Mouse (Mus musculus): ENCODE measurements at regions not wholly inside any gene's neighbourhood (a gene's known extent, or its start where the extent isn't known, plus 50 kb on each side); places are given as distances from the start of the nearest gene placed in this dataset.

- no peak for DNase-seq
Measured at GRCm38 (mm10) chr11:113031405-113031804, 249.4 kb downstream of the Sox9 start.

DNA sequence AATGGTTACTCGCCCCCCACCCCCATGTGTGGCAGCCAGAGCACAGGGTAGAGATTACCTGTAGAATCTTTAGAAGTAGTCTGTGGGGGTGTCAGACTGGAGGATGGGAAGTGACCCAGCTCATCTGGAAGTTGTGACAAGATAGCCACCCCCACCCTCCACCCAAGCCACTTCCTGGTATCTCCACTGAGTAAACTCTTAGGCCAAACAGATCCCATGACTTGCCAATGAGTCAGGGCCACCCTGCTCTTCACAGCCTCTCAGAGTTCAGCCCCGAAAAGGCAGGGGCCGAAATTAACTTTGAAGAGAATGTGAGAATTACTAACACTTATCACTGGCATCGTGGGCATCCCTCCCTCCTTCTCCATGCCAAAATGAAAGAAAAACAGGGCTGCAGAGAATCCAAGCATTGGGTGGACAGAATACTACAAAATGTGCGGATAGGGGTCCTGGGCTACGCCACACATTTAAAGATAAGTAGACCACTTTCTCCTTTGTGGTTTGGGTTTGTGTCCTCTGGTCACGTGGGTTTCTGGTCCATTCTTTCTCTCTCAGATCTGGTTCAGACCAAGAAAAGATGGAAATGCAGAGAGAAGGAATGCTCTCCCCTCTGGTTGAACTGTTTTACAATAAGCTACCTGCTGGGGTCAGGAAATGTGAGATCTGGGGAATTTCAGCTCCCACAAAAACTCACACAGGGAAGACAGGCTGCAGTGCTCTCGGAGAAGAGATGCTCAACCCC is 250.6 kb downstream of the Sox9 start:
- no peak for DNase-seq

- no peak for DNase-seq
Measured at GRCm38 (mm10) chr11:113034911-113035310, 252.9 kb downstream of the Sox9 start.

DNA sequence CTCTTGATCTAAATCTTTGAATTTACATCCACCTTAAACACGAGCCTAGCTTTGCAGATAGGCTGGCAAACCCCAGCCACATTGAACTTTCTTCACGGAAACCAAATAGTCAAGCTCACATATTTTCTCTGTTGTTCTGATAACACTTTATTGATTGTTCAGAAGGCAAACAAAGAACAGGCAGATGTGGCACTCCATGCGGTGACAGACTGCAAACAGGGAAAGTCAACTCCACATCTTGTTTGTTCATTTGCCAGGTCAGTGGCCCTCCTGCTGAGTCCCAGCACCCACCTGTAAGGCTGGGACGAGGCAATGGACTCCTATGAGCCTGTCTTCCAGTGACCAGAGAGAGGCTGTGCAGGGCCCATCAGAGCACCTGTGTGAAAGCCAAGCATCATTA is 255.7 kb downstream of the Sox9 start:
- DNase-seq: no peak

GRCm38 (mm10) chr11:113042710-113043109 is 260.7 kb downstream of the Sox9 start:
- DNase-seq: peak; percentile 10

DNA sequence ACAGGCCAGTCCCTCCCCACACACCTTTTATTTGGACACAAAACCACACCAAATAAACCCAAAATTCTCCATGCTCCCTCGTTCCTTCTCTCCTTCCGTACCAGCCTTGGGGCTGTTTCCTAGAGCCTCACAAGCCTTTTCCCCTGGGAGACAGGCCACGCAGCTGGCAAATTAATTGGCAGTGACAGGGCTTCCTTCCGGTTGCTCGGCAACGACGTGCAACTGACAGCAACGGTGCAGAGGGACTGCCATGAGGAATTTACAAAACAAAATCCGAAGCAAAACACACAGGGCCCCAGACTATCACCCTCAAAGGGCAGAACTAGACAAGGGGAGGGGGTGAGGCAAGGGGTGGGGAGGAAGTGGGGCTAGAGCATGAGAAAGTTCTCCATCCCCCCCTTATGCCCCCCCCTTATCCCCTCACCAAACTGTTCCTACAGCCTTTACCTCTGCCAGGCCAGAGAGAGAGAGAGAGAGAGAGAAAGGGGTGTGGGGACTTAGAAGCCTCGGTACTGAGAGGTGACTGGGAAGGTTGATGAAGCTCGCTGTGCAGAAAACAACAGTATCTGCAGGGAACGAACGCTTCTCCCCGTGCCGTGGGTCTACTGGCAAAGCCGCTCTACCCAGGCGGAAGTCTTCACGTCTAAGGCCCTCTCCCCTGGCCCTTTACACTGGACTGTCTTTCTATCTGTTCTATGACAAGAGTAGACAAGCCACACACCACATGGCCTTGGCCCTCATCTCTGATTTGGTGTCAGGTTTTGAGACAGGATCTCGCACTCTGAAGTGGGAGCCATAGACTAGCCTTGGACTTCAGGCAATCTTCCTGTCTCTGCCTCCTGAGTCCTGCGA is 264.4 kb downstream of the Sox9 start:
- DNase-seq: peak; percentile 57

DNA sequence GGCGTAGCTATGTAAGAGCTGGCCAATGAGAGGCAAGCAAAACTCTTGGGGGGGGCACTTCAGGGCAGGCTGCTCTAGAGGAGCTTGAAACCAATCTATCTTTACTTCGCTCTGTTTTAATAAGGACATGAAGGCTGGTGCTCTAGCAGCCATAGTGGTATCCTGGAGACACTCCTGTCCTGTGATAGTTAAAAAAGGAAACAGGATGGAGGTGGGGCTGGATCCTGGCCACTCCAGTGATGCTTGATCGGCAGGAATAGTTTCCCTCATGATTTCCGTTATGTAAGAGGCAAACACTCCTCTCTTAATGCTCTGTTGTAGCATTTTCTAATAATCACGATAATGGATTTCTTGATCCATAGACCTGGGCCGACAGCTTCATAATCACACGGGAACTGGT is 266.1 kb downstream of the Sox9 start:
- DNase-seq: peak; percentile 25

DNA sequence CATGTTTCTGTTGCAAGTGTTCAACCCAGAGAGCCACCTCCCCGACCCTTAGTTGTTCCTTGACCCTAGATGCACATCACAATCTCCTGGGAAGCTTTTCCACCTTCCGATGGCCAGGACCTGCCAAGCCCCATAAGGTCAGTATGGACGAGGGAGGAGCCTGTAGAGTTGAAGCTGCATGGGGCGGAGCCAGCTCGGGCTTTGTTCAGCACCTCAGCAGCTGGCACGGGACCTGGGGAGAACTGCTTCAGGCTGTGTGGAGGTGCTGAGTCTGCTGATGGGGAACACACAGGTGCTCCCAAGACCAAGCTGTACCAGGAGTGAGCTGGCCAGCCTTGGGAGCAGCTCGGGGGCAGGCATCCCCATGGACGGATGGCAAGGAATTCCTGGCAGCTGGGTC is 267.6 kb downstream of the Sox9 start:
- no peak for DNase-seq

- no peak for DNase-seq
Measured at GRCm38 (mm10) chr11:113052536-113052935, 270.5 kb downstream of the Sox9 start.

- no peak for DNase-seq
Measured at GRCm38 (mm10) chr11:113056042-113056632, 274.1 kb downstream of the Sox9 start.

DNA sequence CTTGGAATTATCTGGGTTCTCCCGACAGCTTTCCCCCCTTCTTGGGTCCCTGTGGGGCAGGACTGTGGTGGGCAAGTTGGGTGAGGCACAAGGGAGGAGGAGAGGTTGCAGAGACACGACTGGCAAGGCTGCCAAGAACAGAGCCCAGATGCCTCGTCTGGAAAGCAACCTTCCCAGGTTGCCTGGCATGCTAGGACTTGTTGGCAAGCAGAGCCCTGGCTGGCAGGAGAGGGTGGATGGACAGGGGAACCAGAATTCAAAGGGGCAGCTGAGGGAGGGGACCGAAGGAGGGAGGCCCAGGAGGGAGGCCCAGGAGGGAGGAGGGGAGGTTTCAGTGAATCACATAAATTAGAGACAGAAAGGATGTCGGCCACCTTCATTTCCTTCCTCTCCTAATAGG is 274.8 kb downstream of the Sox9 start:
- DNase-seq: no peak

DNA sequence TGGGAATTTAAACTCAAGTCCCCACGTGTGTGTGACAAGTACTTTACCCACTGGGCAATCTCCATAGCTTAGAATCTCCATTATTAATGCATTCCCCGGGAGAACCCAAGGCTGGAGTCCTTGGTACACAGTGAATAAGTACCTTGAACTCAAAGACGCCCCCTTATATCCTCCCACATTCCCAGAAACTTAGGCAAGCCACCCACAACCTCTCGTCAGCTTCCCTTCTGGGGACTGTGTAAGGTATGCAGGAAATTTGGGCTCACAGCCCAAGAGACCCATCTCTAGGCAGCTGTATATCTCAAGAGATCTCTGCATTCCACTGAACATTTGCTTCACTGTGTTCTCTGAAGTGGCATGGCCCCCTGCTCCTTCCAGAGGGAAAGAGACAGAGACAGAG is 288.3 kb downstream of the Sox9 start:
- DNase-seq: no peak

- DNase-seq: no peak
Measured at GRCm38 (mm10) chr11:113071942-113072341, 289.9 kb downstream of the Sox9 start.

DNA sequence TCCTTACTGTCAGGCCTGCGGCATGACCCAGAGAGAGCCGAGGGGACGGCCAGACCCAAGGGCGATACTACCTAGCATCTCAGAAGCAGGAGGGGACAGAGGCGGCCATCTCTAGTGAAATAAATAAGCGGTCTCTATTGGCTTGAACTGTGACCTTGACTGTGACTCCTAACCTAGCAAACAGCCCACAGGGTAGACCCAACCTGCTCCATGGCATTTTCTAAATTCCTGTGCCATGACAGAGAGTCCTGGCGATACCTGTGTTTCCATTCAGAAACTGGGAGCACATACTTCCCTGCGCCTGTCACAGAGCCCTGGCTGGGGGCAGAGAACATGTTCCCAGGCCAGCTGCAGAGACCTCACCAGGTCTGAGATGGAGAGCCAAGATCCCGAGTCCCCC is 292.3 kb downstream of the Sox9 start:
- no peak for DNase-seq

DNA sequence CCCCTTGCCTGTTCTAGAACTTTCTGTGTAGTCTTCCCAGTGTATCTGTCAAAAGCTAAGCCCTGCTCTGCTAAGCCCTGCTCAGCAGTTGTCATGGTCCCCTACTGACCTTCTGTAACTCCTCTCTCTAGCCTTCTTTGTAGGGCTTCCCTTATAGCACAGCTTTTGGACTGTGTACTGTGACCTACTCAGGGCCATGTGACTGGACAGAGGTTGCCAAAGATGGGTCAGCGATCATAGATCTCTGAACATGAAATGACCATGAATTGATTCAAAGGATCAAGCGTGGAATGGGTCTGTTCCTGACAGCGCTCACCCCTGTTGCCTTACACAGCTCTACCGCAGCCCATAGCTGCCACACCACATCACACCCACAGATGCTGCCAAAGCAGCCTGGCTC is 294.3 kb downstream of the Sox9 start:
- DNase-seq: no peak

- no peak for DNase-seq
Measured at GRCm38 (mm10) chr11:113080311-113080710, 298.3 kb downstream of the Sox9 start.

- no peak for DNase-seq
Measured at GRCm38 (mm10) chr11:113084442-113084841, 302.4 kb downstream of the Sox9 start.

- DNase-seq: no peak
Measured at GRCm38 (mm10) chr11:113085556-113085955, 303.5 kb downstream of the Sox9 start.

DNA sequence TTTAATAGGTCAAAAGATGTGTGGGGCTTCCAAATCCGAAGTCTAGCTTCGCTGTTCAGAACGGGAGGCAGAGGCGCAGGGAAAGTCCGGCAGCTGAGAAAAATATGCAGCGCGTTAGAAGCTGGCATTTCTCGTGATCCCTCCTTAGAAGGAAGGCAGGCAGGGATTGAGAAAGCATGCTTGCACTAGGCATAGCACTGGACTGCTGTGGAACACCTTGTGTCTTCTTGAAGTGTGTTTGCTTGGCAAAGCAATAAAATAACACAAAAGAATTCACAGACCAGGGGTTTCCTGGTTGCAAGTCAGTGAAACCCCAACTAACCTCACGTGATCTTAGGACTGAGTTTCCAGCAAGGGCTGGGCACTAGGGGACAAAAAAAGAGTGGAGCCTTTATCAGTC is 305.1 kb downstream of the Sox9 start:
- DNase-seq: peak; percentile 11

DNA sequence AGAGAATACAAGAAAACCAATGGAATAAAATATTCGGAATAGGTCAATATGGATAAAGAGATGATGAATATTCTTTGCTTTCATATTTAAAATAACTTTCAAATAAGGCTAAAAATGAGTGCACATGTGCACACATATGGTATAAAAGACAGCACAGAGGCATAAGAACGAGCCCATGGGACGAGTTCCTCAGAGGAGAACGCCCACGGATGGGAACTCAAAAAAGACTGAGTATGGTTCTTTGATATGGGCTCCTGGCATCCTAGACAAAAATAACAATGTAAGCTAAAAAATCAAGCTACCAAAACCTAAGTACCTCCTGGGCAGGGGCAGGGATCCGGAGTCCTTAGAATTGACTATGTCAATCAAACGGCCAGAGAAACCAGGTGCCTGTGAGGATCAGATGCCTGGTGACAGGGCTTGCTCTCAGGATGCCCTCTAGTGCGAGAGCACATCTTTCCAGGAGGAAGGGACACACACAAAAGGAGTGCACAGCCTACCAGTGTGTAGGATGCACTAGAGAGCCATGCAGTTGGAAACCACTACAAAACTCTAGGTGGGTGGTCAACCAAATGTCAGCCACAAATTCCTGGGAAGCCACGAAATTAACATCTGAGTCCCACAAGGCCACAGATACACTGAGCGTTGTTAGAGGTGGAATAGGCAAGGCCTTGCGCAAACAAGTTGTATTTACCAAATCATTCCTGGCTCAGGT is 307.8 kb downstream of the Sox9 start:
- DNase-seq: no peak

DNA sequence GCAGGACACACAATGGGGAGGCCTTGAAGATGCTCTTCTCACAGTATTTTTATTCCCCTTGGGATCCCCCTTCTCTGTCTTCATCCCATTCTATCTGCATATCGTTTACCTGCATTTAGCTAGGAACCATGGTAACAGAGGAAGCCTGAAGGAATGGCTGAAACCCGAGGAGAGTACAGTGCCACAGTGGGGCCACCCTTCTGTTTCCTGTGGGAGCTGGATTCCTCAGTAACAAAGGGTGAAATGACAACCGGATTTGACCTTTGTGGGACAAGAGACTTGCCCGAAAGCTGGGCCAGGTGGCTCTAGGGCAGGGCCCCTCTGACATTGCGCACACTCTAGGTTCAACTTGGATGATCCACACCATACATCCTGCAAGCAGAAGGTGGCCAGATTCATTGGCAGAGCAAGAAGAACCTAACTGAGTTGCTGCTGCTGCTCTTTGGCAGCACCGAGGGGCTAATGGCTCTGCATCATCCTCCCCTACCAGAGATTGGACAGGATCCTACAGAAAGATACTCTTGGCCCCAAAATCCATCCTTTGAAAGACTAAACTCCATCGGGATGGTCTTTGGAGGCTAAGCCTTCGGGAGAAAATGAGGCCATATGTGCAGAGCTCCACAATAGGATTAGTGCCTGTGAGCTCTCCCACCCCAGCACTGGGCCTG is 310.0 kb downstream of the Sox9 start:
- no peak for DNase-seq

GRCm38 (mm10) chr11:113093895-113094445 is 311.9 kb downstream of the Sox9 start:
- no peak for DNase-seq

All from lung, postnatal 14 days (tissue).